Mouse (Mus musculus) heart, adult 8-10 months (tissue): ENCODE data around the gene Hc. TPM values are rescaled to one million over a fixed set of nuclear protein-coding genes. Genes with fewer than 3 reads are reported as not detected.

Experiments
- DNase-seq: peaks from one replicate; pipeline ENCODE4 v3.0.0; 2022; ENCODE audit warnings: low spot score
- total RNA-seq, 4 experiments: library from RNA; stranded (reverse); gene quantifications; 2 replicates each; pipeline ENCODE4 v1.2.4; 2022

Gene Hc
- total RNA-seq, 4 experiments from 2014 or later = not detected

- no peak for DNase-seq
Observed at GRCm38 (mm10) chr2:34978226-34978625, 83.0 kb downstream of the Hc start.

- DNase-seq = no peak
Observed at GRCm38 (mm10) chr2:34976945-34977658, 84.1 kb downstream of the Hc start.

- no peak for DNase-seq
Observed at GRCm38 (mm10) chr2:34976447-34976846, 84.8 kb downstream of the Hc start.

- DNase-seq = no peak
Observed at GRCm38 (mm10) chr2:34973087-34973486, 88.2 kb downstream of the Hc start.

DNA sequence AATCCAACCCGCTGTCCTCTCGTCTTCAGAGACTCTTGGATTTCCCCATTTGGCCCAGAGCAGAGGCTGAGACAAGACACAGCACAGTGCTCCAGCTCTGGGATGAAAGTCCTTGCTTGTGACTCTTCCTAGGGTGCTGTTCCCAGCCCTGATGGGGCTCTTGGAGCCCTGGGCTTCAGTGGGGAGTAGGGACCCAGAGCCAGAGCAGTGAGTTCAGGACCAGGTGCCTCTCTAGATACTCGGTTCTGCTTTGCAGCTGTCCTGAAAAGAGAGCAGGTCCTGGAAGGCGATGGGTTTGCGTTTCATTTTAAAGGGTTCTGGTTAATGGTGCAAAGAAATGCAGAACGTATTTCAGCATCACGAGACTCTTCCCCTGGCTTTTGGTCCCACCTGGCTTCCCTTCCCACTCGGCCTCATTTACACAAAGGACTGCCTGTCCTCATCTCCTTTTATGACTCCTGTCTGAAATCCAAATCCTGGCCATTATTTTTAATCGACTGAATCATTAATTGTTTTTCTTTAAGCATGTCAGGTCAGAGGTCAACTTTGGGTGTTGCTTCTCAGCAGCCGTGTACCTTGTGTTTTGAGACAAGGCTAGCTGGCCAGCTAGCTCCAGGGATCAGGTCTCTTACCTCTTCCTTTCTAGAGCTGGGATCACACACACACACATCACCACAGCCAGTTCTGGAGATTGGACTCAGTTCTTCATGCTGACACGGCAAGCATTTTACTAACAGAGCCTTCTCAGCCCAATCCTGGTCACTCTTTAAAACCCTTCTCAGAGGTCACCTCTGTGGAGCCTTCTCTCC is 90.0 kb downstream of the Hc start:
- no peak for DNase-seq

DNA sequence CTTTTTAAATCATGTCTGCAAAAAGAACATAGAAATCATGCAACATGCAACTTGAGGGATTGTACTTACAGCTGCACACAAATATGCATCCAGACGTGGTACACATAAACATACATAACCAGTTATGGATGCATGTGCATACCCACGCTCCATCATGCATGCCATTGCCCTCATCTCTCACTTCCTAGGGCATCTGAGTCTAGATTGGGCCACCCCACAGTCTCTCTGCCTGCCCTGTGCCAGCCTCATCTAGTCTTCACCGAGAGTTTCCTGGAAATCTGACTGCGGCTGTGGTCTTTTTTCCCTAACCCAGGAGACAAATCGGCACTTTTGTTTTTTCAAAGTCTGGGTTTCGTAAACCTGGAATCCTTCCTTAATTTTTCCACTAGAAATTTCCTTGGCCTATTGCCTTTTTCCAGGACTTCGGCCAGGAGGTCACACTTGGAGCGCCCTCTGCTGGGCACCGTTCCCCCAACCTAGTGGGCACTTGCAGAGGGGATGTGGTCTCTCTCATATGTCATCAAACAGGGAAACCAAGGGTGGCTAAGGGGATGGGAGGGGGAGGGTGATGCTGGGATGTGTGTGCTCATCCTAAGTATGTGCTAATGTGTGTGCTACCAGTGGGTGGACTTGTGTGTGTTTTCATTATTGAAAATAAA is 91.0 kb downstream of the Hc start:
- DNase-seq = peak; percentile 82

DNA sequence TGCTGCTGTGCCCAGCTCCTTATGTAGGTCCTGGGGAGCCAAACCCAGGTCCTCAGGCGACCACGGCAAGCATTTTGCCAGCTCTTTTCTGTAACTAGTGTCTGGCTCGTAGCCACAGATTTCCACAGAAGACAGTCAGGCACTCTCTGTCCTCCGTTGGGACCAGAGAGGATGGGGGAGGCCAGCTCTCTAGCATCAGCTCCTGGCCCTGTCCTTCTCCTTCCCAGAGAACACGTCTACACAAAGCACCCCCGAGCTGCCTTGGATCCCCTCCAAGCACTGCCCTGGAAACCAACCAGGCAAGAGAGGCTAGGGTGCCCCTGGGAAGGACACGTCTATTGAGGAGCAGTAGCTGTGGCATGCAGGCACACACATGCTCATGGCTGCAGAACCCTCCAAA is 92.1 kb downstream of the Hc start:
- DNase-seq = no peak

- DNase-seq = no peak
Observed at GRCm38 (mm10) chr2:34966243-34966934, 94.8 kb downstream of the Hc start.

DNA sequence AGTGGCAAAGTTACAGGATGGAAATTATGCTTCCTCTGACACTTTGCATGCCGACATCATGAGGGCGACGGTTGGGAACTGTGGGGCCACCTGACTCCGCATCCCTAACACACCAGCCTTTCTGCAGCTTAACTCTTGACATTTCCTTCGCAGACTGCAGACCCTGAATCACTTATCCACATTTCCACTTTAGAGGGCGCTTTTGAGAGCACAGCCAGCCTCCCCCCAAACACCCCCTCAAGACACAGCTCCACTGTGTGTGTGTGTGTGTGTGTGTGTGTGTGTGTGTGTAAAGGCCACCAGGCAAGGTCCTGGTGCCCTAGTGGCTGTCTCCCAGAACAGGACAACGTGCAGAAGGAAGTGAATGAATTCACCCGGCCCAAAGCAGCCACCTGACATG is 95.4 kb downstream of the Hc start:
- DNase-seq = no peak

- no peak for DNase-seq
Observed at GRCm38 (mm10) chr2:34965293-34965692, 95.9 kb downstream of the Hc start.

- no peak for DNase-seq
Observed at GRCm38 (mm10) chr2:34964651-34965050, 96.6 kb downstream of the Hc start.

DNA sequence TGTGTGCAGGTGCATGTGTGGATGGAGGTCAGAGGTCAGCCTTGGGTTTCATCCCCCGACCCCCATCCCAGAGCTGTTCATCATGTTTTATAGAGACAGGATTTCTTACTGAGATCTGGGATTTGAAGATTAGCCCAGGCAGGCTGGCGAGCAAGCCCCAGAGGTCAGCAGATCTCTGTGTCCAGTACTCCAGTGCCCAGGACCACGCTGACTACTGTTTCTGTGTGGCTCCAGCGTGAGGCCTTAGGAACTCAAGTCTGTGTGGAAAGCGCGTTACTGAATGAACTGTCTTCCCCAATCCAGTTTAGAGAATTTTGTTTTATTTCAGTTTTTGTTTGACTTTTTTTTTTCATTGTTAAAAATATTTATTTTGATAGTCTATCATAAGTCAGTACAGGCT is 97.0 kb downstream of the Hc start:
- DNase-seq = no peak

GRCm38 (mm10) chr2:34963371-34963956 is 97.8 kb downstream of the Hc start:
- DNase-seq = peak; percentile 36

GRCm38 (mm10) chr2:34962893-34963292 is 98.3 kb downstream of the Hc start:
- peak; percentile 53 for DNase-seq

DNA sequence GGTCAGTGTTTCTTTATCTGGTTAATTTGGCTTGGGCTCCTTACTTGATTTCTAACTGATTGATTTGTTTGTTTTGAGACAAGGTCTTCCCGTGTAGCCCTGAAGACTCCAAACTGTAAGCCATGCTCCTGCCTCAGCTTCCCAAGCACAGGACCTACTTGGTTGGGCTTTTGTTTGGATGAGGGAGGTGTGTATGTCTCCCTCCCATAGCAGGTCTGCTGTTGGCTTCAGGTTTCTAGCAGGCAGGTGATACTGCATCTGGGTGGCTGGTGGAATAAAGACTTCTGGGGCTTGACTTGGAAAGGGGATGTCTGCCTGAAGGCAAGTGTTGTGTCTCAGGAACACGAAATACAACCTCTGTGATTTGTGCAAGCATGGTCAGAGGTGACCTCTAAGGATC is 99.0 kb downstream of the Hc start:
- DNase-seq = no peak

GRCm38 (mm10) chr2:34961481-34962036 is 99.7 kb downstream of the Hc start, which contains the start of gene Traf1:
Traf1 (minus strand) TSS chr2:34961772.
- peak; percentile 48 for DNase-seq

- DNase-seq = no peak
Observed at GRCm38 (mm10) chr2:34960966-34961365, 100.3 kb downstream of the Hc start.

DNA sequence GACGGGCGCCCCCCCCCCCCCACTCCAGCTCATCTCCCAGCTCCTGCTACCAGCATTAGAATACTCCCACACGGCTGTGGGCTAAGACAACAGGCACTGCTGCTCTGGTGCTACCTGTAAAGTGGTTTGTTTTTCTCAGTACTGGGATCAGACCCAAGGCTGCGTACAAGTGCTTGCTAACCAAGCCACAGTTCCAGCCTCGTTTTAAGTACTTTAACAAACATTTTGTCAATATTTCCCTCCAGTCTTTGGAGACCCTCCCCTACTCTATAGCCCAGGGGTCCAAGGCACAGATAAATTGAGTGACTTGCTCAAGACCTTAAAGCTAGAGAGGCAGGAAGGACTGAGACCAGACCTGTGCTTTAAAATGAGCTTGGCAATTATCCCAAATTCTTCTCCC is 100.8 kb downstream of the Hc start:
- DNase-seq = no peak

DNA sequence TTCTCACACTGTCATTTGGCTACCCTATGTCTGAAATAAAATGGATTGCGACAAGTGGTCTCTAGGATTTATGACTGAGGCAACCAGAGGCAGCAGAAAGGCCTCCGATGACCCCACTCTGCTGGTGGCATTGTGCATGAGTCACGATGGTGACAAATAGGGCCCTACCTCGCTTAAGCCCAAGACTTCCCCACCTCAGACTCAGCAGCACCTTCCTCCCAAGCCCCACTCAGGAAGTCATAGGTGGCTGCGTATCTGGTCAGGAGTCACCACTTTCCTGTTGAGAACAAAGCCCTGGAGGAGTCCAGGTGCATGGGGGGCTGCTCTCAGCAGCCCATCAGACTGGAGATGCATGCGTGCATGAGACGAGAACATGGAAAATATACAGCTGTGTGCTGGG is 102.7 kb downstream of the Hc start:
- DNase-seq = no peak

DNA sequence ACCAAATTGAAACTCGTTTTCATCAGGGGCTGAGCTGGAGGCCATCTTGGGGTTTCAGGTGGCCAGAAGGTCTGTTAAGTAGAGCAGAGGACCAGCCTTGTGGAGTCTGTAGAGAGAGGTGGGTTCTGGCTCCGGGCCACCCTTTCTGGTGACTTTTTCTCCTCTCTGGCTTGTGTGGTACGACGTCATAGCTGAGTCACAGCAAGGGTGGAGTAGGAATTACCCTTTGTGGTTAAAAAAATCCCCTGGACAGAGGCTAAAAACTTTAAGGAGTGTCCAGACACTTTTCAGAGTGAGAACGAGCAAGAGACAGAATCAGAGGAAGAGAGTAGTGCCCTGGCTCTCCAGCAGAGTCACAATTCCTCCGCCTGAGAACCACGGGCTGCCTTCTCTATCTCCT is 103.2 kb downstream of the Hc start:
- DNase-seq = no peak

DNA sequence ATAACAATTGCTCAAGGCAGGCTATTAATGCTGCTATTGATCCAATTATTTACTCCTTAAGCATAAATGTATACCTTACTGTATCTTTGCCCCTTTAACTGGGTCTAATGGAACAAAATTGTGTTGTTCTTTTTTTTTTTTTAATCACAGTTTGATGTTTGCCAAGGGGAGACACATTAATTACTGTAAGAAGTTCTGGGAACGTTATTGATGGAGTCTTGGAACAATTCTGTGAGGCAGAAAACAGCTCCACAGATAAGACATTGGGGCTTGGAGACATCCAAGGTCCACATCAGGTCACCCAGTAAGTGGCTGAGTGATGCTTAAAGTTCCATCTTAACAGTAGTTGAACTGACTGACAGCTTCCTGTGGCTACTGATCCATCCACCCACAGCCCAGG is 103.8 kb downstream of the Hc start:
- no peak for DNase-seq
